Mouse (Mus musculus) bone marrow macrophage, adult 2 months (primary cell): Measurements from ENCODE around the gene Itgad. TPM values are rescaled to one million over a fixed set of nuclear protein-coding genes. Genes with fewer than 3 reads are reported as not detected.

Experiments
- H3K27ac ChIP-seq: 2 replicates; pipeline ENCODE4 v1.5.1; 2012; ENCODE audit warnings: low read depth, low read length; ENCODE audit not compliant: insufficient read depth
- H3K4me1 ChIP-seq: 2 replicates; pipeline ENCODE4 v1.6.1; 2012; ENCODE audit warnings: low read length; ENCODE audit not compliant: control insufficient read depth, insufficient read depth
- H3K4me3 ChIP-seq: 2 replicates; pipeline ENCODE4 v1.5.1; 2012; ENCODE audit warnings: mild to moderate bottlenecking, low read length, moderate library complexity; ENCODE audit not compliant: insufficient read depth
- CTCF ChIP-seq: IDR thresholded peaks from 2 replicates; pipeline ENCODE4 v1.5.1; 2012; ENCODE audit warnings: low read depth, mild to moderate bottlenecking, low read length, moderate library complexity
- POLR2A ChIP-seq: IDR thresholded peaks from 2 replicates; pipeline ENCODE4 v1.6.1; 2012; ENCODE audit warnings: mild to moderate bottlenecking, low read depth, low read length, borderline replicate concordance
- polyA plus RNA-seq: library from polyadenylated mRNA; stranded (reverse); fragments of >200 nt; gene quantifications from 2 replicates; pipeline ENCODE4 v1.2.4, GENCODE M21; 2012; ENCODE audit not compliant: missing spikeins, insufficient read depth, insufficient read length

The Itgad gene
- polyA plus RNA-seq, 1 experiment: 0.52 TPM

- TF ChIP-seq CTCF (no peak), POLR2A (no peak)
- Histone ChIP-seq H3K4me3 (no peak overlapping the region), H3K4me1 (peaks cover 15% of the 10 kb centered on the region), H3K27ac (peak overlapping the region; percentile 65)
Observed at GRCm38 (mm10) chr7:128209826-128210225, 55.6 kb downstream of the Itgad start.

- peak overlapping the region; percentile 94 for H3K27ac ChIP-seq
- no peak overlapping the region for H3K4me3 ChIP-seq
- TF ChIP-seq POLR2A (no peak), CTCF (no peak)
- peaks cover 29% of the 10 kb centered on the region for H3K4me1 ChIP-seq
Observed at GRCm38 (mm10) chr7:128219952-128220351, 65.8 kb downstream of the Itgad start.

- TF ChIP-seq POLR2A (no peak), CTCF (no peak)
- H3K27ac ChIP-seq: peak overlapping the region; percentile 94
- H3K4me1 ChIP-seq: peaks cover 29% of the 10 kb centered on the region
- no peak overlapping the region for H3K4me3 ChIP-seq
Observed at GRCm38 (mm10) chr7:128220936-128221335, 66.8 kb downstream of the Itgad start.

- H3K27ac ChIP-seq: no peak overlapping the region
- no peak for TF ChIP-seq POLR2A
- TF ChIP-seq CTCF: no peak
- peaks cover 19% of the 10 kb centered on the region for H3K4me1 ChIP-seq
- no peak overlapping the region for H3K4me3 ChIP-seq
Observed at GRCm38 (mm10) chr7:128231741-128232140, 77.6 kb downstream of the Itgad start.

GRCm38 (mm10) chr7:128234796-128235195 is 80.6 kb downstream of the Itgad start:
- H3K4me3 ChIP-seq: no peak overlapping the region
- TF ChIP-seq CTCF (no peak), POLR2A (no peak)
- H3K27ac ChIP-seq: no peak overlapping the region
- peaks cover 24% of the 10 kb centered on the region for H3K4me1 ChIP-seq

GRCm38 (mm10) chr7:128235481-128235880 is 81.3 kb downstream of the Itgad start:
- H3K27ac ChIP-seq: no peak overlapping the region
- TF ChIP-seq CTCF (no peak), POLR2A (no peak)
- no peak overlapping the region for H3K4me3 ChIP-seq
- H3K4me1 ChIP-seq: peaks cover 24% of the 10 kb centered on the region

GRCm38 (mm10) chr7:128236426-128236825 is 82.2 kb downstream of the Itgad start:
- Histone ChIP-seq H3K4me1 (peaks cover 24% of the 10 kb centered on the region), H3K4me3 (no peak overlapping the region), H3K27ac (peak overlapping the region; percentile 100)
- TF ChIP-seq POLR2A (no peak), CTCF (no peak)

- peak within 1 kb of the TSS; percentile 96 for H3K4me3 ChIP-seq
- TF ChIP-seq POLR2A: no peak
- peak; percentile 95 for TF ChIP-seq CTCF
- peak within 1 kb of the TSS; percentile 100 for H3K27ac ChIP-seq
- peaks cover 24% of the 10 kb centered on the region for H3K4me1 ChIP-seq
Observed at GRCm38 (mm10) chr7:128236856-128237592, 82.8 kb downstream of the Itgad start, which contains the start of gene Armc5. Armc5 (plus strand) TSS chr7:128237342.

GRCm38 (mm10) chr7:128237593-128237926 is 83.4 kb downstream of the Itgad start:
- TF ChIP-seq POLR2A (no peak), CTCF (no peak)
- H3K4me1 ChIP-seq: peaks cover 24% of the 10 kb centered on the region
- peak overlapping the region; percentile 96 for H3K4me3 ChIP-seq
- H3K27ac ChIP-seq: peak overlapping the region; percentile 100

- TF ChIP-seq CTCF (no peak), POLR2A (no peak)
Observed at GRCm38 (mm10) chr7:128237927-128238778, 84.0 kb downstream of the Itgad start, which contains the start of gene 9130023H24Rik. 9130023H24Rik (minus strand) TSS chr7:128238031.

More at GRCm38 (mm10) chr7:128237927-128238778, 84.0 kb downstream of the Itgad start, which contains the start of gene 9130023H24Rik:
- Histone ChIP-seq H3K4me3 (peak within 1 kb of the TSS; percentile 96), H3K4me1 (peaks cover 24% of the 10 kb centered on the region), H3K27ac (peak within 1 kb of the TSS; percentile 100)
